Mouse (Mus musculus): Measurements from ENCODE around the gene Ppard. TPM values are rescaled to one million over a fixed set of nuclear protein-coding genes. Genes with fewer than 3 reads are reported as not detected.
"Not testable (repeated sequence)": the region's sequence is repeated elsewhere in the genome, so short reads cannot be mapped to it uniquely, and the experiment has no call there.

The Ppard gene
- 10 to 100 TPM; 30.2 to 31.5 TPM for total RNA-seq (2021)
- long read RNA-seq, experiment 1, partial matches to known transcripts = 0 of 4 reads
- long read RNA-seq, experiment 1, other reads (novel, unspliced or antisense) = 3 of 4 reads
- long read RNA-seq, experiment 2, partial matches to known transcripts = 0 of 5 reads
- long read RNA-seq, experiment 2, other reads (novel, unspliced or antisense) = 3 of 5 reads

- DNase-seq = peak; percentile 99
Measured at GRCm38 (mm10) chr17:28232475-28233060, at the start of gene Ppard. TSS of gene Ppard (plus strand) at chr17:28232700.

GRCm38 (mm10) chr17:28184971-28185638 lies 47.4 kb upstream of the Ppard start:
- DNase-seq = no peak

- no peak for DNase-seq
Measured at GRCm38 (mm10) chr17:28188313-28188712, 44.2 kb upstream of the Ppard start.

GRCm38 (mm10) chr17:28192754-28193153 lies 39.7 kb upstream of the Ppard start:
- no peak for DNase-seq

GRCm38 (mm10) chr17:28193559-28193958 lies 38.9 kb upstream of the Ppard start:
- DNase-seq = no peak

GRCm38 (mm10) chr17:28195033-28195432 lies 37.5 kb upstream of the Ppard start:
- DNase-seq = no peak

- DNase-seq = no peak
Measured at GRCm38 (mm10) chr17:28197646-28198045, 34.9 kb upstream of the Ppard start.

GRCm38 (mm10) chr17:28201982-28202381 lies 30.5 kb upstream of the Ppard start:
- no peak for DNase-seq

GRCm38 (mm10) chr17:28204052-28204720 lies 28.3 kb upstream of the Ppard start:
- peak; percentile 45 for DNase-seq

GRCm38 (mm10) chr17:28205443-28205842 lies 27.1 kb upstream of the Ppard start:
- DNase-seq = no peak

GRCm38 (mm10) chr17:28207092-28207491 lies 25.4 kb upstream of the Ppard start:
- DNase-seq = no peak

GRCm38 (mm10) chr17:28207591-28208313 lies 24.7 kb upstream of the Ppard start, which contains the start of gene Def6:
TSS of gene Def6 (plus strand) at chr17:28207778.
- DNase-seq = peak; percentile 75

- DNase-seq = no peak
Measured at GRCm38 (mm10) chr17:28208314-28208612, 24.2 kb upstream of the Ppard start.

- DNase-seq = no peak
Measured at GRCm38 (mm10) chr17:28209457-28210110, 22.9 kb upstream of the Ppard start.

- DNase-seq = no peak
Measured at GRCm38 (mm10) chr17:28211921-28212341, 20.6 kb upstream of the Ppard start.

- no peak for DNase-seq
Measured at GRCm38 (mm10) chr17:28212391-28212790, 20.1 kb upstream of the Ppard start.

- no peak for DNase-seq
Measured at GRCm38 (mm10) chr17:28213236-28213635, 19.3 kb upstream of the Ppard start.

GRCm38 (mm10) chr17:28216791-28217190 lies 15.7 kb upstream of the Ppard start:
- no peak for DNase-seq

- DNase-seq = no peak
Measured at GRCm38 (mm10) chr17:28217721-28218649, 14.5 kb upstream of the Ppard start.

GRCm38 (mm10) chr17:28222463-28222862 lies 10.0 kb upstream of the Ppard start:
- DNase-seq = not testable (repeated sequence)
